Mouse (Mus musculus): ENCODE data around the gene Usp21.

Gene Usp21

GRCm38 (mm10) chr1:171232348-171232747 is 55.4 kb downstream of the Usp21 start:
- in situ Hi-C loops (cut with MboI; ENCODE audit: unreplicated experiment in 2 of 2) = loop anchor here (25.0 kb wide), 2 partner anchors 220 to 595 kb away; partner anchors contain the start of genes Fcgr4 (in 1 of the 2) and Olfml2b (in 1 of the 2)
